Mouse (Mus musculus): ENCODE measurements around the gene Nap1l1.
A peak's percentile ranks its signal among the peaks of the same experiment; 100 is the strongest.

The Nap1l1 gene

DNA sequence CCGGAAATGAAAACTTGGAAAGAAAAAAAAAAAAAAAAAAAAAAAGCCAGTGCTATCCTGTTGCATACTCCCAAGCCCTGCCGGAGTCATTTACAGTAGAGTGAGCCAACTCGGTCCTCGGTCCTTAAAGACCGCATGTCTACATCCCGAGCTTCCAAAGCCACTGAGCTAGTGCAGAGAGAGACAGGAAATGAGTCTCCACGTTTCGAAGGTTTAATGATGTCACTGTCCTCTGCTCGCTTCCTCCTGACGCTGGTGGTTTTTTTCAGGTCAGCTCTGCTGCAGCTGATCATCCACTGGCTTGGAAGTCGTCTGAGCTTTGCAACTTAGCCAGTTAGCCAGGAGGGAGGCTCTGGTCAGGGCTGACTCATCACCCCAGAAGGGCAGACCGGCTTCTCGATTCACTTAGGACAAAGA lies 43.2 kb downstream of the Nap1l1 start:
- peak; percentile 66 for DNase-seq

DNA sequence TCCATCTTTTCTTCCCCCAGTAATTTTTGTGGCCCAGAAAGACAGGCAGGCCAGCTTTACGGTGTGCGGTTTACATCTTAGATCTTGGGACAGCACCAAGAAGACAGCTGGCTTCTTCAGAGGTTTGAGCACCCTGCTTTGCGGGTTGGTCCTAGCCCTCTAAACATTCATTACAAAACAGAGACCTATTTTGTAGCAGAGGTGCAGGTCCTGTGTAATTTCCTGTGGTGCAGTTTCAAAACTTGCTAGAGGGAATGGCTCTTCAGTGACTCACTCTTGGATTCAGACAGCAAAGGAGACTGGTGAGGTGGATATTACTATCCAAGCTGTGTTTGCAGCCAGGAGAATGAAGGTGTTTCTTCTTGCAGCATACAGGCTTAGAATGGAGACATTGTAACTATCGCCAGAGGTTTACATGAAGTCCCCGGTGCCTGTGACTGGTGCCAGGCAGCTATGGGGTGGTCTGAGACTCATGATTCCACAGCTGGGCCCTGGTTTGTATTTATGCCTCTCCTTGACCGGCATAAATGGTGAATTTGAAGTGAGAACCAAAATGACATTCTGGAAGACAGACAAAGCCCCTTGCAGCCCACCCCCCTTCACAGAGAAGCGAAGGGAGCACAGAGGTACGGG lies 43.9 kb downstream of the Nap1l1 start:
- no peak for DNase-seq

DNA sequence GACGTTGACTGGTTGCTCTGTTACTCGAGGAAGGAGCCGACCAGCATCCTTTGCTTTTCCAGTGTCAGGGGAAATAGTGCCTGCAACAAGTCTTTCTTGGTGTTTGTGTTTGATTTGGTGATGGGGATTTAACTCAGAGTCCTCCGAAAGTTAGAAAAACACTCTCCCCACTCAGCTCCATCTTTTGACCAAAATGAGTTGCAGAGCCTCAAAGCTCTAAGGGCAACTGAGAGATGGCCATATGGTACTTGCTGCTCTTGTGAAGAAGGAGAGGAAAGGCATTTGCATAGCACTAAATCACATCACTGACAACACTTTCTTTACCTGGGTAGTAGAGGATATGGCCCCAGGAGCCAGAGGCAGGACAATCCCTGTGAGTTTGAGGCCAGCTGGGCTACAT lies 45.3 kb downstream of the Nap1l1 start:
- no peak for DNase-seq

DNA sequence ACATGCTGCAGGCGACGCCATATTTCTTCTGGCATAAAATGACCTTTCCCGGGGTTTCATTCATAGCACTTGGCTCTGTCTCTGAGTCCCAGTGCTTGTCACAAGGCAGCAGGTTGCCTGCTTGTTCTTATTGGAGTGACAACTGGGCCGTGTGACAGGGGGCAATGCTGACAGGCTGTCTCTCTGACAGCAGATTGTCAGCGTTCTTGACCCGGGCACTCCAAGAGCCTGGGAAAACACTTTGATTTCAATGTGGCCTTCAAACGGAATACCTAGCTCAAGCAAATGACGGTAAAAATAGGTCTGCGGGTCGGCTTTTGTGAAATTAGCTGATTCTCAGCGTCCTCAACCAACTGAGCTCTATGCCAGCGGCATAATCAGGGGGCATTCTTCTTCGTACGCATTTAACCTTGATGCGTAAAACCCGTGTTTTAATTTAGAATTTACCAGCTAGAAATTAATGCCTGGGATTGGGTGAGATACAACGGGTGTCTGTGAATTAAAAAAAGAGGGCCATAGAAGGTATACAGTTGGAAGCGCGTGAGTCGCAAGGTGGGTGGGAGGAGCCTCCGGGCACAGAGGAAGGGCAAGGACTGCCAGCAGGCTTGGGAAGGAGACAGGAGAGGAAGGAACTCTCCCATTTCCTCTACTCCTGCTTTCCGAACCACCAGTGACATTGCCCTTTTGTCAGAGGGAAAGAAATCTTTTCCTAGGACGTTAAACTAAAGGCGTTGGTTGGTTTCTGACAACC lies 46.8 kb downstream of the Nap1l1 start:
- DNase-seq: peak; percentile 59

DNA sequence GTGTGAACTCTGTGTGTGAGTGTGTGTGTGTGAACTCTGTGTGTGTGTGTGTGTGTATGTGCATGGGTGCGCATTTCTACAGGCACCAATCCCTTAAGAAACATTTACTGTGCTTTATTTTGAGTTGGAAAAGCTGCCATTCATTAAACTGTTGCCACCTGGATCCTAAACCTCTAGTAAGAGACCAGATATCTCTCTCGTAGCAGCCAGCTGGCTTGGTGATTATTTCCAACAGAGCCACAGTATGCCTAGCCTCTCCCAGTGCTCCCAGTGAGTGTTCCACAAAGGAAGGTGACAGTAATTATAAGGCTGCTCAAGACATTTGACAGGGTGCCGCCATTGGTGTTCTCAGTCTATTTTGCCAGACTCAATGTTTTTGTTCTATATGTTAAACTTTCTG lies 47.6 kb downstream of the Nap1l1 start:
- no peak for DNase-seq

DNA sequence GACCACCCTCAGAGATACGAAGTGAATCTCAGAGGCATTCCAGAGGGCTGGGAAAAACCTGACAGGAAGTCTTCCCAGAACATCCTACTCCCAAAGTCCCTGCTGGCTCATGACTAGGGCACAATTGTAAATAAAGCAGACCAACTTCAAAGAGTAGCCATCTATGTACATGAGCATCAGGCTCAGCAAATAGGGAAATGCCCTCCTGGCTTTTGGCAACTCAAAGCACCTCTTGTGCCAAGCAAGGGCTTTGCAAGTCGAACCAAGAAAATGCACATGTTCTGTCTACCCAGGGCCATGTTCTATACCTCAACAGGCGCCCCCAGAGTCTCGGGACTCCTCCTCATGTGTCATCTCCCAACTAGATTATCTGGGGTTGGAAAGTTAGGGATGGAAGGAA lies 48.6 kb downstream of the Nap1l1 start:
- DNase-seq: peak; percentile 40

DNA sequence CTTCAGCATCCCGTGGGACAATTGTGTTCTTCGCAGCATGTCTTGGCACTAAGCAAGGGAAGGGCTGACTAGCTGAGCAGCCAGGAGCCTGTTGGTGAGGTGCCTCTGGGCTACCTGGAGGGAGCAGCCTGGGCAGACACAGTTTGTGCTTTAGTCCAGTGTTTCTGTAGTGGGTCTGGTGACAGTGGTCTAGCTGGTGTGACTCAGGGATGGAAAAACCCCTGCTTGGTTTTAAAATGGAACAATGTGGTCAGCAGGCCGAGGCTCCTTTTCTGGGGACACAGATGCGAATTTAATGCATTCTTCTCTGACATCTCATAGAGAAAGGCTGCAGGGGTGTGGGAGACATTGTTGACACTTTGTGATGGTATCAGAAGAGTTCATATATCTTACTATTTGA lies 49.2 kb downstream of the Nap1l1 start:
- DNase-seq: no peak

DNA sequence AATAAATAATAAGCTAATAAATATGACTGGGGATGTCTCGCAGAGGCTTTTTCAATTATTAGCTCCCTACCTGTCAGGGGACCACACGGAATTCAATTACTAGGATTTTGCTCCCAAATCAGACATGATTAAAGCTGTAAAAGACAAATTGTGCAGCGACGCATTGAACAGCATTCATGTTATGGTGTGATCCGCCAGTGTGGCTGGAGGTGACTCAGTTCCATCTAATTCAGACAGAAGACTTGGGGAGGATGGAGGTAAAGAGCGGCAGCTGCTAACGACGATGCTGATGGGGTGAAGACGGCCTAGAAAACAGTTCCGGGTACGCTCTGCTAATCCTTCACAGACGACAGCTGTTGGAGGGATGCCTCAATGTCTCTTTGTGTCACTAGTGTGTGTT lies 50.9 kb downstream of the Nap1l1 start:
- DNase-seq: no peak

DNA sequence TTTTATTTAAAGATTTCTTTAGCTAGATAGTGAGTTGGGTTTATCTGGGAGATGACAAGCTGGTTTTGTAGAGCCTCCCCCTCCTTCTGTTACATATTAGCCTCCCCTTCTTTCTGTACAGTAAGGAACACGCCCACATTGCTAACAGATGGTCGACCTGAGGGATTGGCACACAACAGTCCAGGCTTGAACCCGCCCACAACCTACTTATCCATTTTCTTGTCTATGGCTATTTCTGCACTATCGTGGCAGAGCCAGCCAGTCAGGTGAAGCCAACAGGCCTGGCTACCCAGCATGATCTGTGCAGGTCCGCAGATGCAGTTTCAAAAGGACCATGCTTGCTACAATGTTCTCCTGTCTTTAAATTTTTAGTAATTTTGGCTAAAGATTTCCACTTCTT lies 54.0 kb downstream of the Nap1l1 start:
- no peak for DNase-seq

DNA sequence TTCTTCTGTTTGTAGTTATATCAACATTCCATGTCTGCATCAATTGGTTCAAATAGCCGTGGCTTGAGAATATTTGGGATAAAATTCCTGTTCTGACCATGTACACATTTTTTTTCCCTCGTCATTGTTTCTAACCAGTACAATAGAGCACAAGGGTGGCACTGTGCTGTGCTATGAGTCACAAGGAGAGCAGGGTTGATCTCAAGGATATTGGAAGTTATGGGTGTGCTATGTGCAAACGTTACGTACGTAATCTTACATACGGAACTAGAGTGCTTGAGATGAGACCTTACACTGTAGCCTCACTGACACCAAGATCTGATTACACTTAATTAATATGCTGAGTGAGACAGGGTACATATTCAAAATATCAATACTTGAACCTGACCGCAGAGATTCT lies 54.6 kb downstream of the Nap1l1 start:
- no peak for DNase-seq

DNA sequence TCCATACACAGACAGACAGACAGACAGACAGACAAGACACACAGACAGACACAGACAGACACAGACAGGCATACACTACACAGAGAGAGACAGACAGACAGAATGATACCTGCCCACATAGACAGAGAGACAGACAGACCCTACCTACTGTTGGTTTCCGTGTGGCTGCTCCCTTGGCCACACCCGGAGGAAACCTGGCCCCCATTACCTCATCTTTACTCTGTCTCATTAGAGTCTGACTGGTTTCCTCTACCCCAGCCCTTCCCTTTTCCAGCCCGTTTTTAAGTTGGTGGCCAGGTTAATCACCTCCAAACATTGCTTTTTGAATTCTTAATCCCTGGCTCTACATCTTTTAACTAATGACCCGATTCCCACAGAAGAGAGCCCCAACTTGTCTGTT lies 55.3 kb downstream of the Nap1l1 start:
- no peak for DNase-seq

DNA sequence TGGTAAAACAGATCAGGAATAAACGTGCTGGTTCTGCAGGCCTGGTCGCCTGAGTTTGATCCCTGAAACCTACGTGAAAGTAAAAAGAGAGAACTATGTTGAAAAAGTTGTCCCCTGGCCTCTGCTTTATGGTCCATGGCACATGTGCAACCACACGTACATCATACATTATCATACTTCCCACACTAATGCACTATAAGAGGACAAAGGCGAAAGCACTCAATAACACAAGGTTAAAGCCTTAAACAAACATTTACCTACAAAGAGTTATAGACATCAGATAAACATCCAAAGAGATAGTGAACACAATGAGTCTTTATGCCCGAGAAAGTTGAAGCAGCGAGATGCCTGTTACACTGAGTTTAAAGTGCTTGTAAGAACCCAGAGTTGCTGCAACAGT lies 57.4 kb downstream of the Nap1l1 start:
- DNase-seq: no peak

DNA sequence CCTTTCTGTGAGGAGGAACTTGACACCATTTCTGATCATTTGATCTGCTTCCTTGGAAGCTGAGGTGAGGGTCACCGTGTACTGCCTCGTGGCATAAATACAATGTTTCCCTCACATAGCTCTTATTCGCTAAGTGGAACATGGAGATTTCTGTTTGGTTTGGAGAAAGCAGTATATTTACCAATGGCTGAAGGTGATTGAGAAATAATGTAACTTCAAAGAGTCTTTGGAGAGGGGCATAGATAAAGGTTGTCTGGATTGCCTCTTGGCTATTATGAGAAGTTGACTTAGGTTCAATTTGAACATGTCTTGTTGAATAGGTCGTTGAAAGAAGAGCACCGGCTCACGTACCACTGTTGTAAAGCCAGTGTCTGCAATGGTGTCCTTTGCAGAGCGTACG lies 61.7 kb downstream of the Nap1l1 start:
- DNase-seq: no peak

DNA sequence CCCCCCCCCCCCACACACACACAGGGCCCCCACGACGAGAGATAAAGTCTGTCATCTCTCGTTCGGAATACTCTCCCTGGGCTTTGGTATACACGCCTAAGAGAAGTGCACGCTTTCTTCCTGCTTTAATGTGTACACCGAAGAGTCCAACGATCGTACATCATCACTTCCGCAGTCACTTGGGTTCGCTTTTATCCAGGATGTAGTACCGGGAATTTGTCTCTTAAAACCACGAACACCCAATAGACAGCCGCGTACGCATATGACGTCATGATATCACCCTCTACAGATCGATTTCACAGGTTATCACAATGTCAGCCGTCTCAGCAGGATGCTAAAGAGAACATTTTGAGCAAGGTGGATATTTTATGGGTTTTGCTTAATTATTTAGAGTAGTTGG lies 64.4 kb downstream of the Nap1l1 start:
- no peak for DNase-seq

DNA sequence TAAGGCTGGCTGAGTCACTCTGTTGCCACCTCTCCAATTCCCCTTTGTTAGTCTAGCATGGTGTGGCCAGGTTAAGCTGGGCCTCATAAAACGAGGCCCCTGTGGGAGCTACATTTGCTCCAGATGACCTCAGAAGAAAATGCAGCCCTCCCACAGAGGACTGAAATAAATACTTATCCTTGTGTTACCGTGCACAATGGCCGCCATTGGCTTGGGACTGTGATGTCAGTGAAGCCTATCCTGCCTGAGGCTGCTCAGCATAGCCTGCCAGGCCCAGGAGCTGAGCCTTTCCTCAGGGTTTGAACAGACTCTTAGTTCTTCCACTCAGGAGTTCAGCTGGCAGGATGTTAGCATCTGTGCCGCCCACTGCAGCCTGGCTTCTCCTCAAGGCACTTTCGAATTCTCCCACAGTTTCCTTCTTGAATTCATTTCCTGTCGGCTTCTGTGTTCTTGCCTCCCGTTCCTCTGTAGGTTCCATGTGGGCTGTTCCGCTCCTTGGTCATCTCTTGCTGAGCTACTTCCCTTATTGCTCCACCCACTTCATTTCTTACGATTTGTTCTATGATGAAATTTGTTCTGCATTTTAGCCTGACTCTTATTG lies 66.8 kb downstream of the Nap1l1 start:
- DNase-seq: peak; percentile 82

DNA sequence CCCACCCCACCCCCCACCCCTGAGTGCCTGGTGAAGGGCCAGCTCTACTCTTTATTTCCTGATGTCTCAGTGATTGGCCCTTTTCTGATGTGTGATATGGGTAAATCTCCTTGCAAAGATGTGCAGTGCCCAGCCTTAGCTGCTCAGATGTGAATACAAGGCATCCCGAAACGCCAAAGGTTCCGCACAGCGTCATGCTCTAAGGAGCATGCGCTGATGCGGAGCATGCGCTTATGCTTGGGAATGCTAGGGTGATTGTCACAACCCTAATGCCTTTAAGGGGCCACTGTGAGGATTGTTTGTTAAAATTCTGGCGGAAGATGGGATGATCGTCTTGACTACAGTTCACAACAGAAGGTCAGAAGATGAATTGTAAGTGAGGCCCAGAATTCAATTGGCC lies 67.7 kb downstream of the Nap1l1 start:
- no peak for DNase-seq

DNA sequence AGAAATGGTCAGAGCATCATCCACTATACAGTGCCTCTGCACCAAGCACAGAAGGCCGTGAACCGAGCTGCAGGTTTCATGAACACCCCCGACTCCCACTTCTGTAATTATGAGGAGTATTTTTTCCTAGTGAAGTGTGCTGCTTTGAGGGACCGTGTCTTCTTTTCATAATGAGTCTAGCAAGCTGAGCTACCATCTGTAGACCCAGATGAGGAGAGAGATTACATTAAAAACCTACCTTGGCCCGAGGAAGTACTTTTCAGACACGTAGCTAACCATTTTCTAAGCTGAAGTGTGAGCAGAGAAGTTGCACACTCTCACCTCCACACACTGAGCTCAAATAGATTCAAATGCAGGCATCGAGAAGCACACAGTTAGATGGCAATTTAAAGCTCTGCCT lies 70.1 kb downstream of the Nap1l1 start:
- DNase-seq: no peak

DNA sequence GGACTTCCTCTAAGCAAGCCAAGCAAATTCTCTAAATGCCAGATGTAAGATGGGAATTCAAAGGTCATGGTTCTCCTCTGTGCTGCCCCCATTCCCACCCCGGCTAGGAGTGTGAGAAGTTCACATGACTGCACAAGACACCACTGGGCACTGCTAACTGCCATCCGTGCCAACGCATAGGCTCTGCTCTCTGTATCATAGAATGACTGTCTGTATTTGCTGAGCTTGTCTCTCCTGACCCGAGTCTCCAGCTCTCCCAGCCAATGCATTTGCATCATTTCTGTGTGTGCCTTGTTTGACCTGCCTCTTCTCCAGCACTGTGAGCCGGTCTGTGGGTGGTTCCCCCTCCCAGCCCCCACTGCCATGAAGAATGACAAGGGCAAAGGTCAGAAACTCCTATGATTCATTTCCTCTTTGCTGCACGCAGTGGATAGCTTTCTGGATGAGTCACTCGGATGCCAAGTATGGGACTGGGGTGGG lies 70.8 kb downstream of the Nap1l1 start:
- peak; percentile 68 for DNase-seq

DNA sequence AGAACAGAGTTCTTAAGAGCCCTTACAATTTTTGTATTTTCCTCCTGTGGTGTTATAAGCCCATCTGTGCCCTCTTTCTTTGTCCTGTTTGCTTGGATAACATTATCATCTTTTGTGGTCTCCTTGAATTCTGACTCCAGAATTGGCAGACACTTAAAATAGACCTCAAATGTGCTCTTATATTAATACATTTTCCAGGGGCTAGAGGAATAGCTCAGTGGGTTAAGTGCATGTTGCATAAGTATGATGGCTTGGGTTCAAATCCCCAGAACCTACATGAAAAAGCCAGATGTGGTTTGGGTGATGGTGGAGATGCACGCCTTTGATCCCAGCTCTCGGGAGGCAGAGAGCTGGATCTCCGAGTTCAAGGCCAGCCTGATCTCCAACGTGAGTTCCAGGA lies 71.3 kb downstream of the Nap1l1 start:
- DNase-seq: no peak

DNA sequence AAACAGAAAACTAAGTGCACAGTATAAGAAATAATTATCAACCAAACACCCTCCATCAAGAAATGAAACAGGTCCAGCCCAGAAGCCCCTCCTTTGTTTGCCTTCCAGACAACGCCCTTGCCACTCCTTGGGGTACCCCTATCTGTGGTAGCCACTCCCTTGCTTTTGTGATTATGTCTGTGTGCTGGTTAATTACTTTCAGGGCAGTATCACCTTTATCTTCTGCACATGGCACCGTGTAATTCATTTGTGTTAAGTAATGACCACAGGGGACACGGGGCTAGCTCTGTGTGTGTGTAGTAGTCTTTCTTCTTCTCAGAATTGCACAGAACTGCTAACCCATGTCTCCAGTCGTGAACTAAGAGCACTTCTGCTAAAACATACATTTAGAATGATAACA lies 72.6 kb downstream of the Nap1l1 start:
- DNase-seq: no peak
